Mouse (Mus musculus): Measurements from ENCODE around the gene Lrmda.

Lrmda gene

DNA sequence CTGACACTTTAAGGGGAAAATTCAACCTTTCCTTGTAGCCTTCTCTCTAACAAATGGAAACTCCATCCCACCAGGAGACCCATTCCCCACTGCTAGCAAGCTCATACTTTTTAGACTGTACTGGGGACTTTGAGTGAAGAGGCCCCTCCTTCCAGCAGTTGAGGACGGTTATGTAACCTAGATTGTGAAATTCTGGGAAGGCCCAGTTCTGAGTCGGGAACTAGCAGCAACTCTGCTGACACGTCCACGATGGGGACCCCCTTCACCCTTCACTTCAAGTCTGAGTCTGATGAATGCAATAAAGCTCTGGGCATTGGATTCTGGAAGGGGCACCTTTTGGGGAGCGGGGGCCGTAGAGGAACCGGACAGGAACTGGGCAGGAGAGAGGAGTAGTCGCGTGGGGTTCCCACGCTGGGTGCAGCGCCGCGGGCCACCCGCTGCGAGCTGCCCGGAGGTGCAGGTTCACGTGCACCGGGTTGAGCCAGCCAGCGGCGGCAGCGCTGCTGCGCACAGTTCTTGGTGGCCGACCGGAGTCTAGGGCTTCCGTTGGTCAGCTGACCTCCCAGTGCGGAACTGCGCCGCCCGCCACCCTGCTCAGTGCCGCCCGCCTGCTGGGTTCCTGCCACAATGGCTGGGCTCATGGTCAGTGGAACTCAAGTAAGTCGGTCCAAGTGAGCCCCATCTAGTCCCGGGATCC lies at the start of gene Lrmda:
Gene Lrmda (plus strand): TSS at position 461 of the 697 bp plus-strand sequence.
- peak; percentile 82 for ATAC-seq (ENCODE audit: low TSS enrichment)

DNA sequence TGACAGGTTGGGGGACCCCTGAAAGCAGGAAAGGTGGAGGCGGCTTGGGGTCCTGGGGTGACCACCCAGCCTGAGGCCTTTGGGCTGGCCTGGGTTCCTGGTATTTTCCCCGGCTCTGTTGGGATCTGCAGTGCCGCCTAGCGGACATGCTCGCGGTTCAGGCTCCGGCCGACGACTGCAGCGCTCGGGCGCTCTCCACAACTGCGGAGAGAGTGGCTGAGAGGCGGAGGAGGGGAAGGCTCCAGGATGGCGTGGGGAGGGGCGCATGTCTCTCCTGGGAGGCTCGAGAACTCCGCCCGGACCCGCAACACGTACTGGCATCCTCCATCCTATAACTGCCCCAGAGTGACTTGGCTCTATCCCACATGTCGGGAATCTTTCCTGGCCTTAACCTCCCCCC lies 38.0 kb upstream of the Lrmda start:
- ATAC-seq (ENCODE audit: low TSS enrichment): peak; percentile 74

DNA sequence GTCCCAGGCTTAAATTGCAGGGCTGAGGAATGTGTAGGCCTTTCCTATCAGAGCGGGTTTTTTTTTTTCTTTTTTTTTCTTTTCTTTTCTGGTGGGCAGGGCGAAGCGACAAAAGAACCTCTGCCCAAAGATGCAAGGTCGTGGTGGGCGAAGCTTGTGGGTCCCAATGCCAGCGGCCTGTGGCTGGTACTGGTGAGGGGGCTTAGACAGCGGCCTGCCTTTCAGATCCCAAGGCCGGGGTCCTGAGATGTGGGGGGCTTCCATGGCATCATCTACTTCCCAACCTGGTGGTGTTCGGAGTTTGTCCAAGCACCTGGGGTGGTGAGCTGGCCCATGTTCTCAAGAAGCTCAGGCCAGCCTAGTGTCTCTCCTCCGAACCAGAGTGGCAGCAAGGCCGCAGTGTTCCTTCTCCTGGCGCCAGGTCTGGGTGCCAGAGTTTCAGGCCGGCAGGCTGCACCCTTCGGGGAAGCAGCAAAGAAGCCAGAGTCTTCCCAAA lies 37.4 kb upstream of the Lrmda start:
- no peak; the same call in 1 of the 2 replicates for ATAC-seq (ENCODE audit: low TSS enrichment)

DNA sequence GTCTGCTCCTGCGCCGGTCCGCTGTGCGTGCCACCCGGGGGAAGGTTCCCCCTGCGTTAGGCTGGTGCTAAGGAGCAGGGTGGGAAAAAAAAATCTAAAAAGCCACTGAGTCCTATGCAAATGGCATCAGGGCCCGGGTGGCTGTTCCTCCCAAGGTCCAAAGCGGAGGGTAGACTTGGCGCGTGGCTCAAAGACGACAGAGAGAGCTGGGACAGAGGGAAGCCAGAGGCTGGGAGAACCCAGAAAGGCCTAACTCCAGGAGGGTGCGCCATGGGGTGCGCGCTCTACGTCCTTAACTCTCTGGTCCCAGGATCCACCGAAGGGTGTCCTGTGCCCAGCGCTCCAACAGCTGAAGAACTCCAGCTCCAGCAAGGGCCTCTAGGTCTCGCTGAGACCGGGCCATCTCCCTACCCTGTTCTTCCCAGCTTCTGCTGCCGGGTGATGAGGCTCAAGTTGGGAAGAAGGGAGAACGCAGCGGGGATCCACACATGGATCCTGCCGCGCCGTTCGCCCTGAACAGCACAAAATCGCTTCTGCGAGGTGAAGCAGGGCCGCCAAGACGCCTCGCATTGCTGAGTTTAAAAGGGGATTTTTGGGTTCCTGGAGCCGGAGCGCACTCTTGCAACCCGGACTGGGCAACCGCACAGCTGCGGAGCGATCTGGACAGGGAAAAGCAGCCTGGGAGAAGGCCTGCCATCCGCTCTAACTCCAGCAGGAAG lies 36.8 kb upstream of the Lrmda start:
- no peak for ATAC-seq (ENCODE audit: low TSS enrichment)

DNA sequence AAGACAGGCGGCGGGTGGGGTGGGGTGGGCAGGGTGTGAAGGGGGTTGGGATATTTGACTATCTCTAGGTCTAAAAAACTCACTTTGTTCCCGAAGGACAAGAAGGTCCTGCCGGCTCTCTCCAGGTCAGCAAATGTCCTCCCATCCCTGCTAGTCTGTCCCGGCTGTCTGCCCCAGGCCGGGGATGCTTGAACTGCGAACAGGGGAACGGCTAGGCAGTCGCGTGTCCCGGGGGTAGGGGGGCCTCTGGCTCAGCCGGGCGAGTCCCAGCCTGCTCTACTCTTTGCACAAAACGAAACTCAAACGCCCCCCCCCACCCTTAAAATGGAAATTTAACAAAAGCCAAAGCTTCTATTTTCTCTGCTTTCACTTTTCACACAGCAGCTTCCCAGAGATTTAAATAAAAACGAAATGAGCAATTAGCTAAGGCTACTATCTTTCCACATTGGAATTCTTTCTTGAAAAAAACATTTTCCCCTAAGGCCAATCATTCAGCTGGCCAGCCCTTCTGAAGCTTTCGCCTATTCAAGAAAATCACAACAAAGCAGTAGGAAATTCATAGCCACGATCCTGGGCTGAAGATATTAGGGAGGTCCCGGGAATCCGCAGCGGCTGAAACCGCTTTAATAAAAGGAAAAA lies 36.1 kb upstream of the Lrmda start:
- ATAC-seq (ENCODE audit: low TSS enrichment): no peak

DNA sequence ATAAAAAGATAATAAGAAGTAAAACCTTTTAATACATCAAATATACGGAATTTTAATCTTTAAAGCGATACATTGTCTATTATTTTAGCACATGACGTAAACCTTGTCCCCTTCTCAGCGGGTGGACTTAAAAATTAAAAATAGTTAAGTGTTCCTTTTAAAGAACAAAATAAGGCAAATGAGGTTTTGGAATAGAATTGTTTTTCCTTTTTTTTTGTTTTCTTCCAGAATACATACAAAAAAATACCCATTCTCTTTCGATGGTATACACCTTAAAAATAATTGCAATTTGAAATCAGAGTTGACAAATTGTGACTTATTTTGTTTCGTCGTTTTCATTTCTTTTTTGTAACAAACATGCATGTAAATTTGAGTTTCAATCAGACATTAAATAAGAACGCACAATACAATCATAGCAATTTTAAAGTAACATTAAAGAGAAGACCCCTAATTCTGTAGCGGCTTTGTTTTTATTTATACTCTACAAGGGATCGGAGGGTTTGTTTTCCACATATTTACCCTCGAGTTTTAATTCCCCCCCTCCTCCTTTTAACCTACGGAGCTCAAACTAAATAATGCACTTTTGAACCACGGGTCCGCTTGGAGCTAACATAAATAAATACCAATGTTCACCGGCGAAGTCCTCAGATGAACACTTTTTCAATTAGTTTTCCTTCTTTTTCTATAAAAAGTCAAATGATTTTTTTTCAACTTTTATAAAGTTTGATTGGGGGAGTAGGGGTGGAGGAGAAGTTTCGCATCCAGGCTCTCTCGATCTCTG lies 35.4 kb upstream of the Lrmda start:
- ATAC-seq (ENCODE audit: low TSS enrichment): no peak

DNA sequence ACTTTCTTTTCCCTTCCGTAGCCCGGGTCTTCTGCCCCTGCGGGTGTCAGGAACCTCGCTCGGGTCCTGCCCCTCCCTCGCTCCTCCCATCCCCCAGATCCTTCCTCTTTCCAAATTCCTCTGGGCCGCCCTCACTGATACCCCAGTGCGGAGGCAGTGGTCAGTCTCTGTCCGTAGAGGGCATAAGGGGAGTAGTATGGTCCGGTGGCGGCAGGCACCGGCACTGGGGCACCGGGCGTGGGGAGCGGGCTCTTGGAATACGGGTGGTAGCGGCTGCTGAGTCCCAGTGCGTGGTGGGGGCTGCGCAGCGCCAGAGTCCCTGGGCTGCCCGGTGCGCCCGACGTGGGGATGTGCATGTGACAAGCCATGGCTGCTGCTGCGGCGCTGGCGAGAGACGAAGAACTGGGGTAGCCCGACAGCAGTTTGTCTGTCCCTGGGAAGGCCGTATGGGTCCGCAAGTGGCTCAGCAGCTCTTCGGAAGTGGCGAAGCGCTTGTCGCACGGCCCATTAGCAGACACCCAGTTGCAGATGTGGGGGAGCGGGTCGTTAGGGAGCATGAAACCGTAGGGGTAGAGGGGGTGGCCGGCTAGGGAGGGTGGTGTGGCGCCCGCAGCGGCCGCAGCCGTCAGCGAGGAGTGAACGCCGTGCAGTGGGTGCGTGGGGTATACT lies 34.6 kb upstream of the Lrmda start:
- no peak for ATAC-seq (ENCODE audit: low TSS enrichment)

DNA sequence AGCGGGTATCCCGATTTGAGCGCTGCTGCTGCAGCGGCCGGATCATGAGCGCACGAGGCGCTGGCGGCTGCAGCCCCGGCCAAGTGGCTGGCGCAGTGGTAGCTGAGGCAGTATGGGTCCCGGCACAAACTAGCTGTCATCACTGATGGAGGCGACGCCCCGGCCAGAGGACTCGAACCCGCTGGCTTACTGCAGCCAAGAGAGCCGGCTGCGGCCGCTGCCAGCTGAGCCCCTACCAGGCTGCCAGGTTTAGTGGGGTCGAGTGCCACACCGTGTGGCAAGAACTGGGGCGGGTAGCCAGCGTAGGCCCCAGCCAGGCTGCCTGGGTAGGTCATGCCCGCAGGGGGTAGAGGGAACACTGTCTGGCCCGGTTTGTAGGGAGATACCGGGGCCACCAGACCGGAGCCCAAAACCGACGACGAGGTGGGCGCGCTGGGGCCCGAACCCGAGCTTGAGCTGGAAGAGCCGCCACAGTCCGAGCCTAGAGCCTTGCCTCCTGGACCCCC lies 34.0 kb upstream of the Lrmda start:
- no peak for ATAC-seq (ENCODE audit: low TSS enrichment)

DNA sequence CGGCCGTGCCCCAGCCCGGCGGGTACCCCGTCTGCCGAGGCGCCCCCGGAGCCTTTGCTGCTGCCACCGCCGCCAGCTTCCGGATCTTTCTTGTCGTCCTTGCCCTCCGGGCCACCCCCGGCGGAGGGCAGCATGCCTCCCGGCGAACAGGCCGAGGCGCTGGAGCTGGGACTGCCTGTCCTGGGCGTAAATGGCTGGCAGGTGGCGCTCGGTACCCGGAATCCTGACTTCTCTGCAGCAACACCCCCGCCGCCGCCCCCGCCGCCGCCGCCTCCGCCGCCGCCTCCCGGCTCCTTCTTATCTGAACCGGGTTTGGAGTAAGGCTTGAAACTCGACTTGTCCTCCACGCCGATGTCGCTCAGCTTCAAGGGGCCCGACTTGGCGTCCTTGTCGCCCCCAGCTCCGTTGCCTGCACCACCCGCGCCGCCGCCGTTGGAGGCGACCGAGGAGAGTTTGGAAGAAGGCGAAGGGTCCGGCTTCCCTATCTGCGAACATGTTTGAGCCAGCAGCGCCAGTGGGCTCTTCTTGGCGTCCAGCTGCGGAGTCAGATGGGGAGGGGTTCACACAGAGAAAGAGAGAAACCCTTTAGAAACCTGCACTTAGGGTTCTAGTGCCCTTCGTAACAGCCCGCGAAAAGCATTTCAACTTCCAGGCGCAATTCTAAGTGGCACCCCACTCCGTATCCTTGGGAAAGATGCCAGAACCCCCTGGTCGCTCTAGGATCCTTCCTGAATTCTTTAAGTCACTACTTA lies 33.4 kb upstream of the Lrmda start:
- ATAC-seq (ENCODE audit: low TSS enrichment): no peak

DNA sequence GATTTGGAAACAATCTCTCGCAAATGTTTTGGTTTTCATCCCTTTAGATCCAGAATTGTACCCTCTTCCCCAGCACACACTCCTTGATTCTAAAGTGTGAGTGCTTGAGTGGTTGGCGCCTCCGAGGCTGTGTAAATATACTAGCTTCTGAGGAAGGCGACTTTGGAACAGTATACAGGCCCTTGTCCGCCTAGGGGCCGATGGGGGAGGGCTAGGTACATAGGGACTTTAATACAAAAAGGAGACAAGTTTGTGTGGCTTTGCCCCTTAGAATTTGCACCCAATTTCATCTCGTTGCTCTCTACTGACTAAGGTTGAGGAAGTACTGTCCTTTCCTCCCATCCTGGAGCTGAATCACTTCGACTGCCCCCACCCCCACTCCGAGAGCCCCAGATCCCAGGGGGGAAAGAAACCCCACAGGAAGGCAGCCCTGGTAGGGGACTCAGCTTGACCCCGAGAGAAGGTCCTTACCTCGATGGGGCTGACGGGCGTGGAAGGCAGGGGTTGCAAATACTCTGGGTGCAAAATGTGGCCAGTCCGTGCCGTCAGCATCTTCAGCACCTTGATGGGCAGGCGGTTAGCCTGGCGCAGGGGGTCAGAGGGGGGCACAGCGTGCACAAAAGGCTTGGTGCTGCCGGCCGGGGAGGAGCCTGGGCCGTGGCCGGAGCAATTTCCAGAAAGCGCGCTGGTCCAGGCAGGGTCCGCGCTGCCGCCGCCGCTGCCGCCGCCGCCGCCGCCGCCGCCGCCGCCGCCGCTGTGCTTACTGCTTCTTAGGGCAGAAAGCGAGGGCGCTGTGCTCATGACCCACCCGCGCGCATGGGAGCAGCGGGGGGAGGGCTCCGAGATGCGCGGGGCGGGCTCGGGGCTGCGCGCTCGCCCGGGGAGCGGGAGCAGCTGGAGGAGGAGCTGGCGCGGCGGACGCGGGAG lies 32.5 kb upstream of the Lrmda start:
- ATAC-seq (ENCODE audit: low TSS enrichment): no peak; the same call in 1 of the 2 replicates

DNA sequence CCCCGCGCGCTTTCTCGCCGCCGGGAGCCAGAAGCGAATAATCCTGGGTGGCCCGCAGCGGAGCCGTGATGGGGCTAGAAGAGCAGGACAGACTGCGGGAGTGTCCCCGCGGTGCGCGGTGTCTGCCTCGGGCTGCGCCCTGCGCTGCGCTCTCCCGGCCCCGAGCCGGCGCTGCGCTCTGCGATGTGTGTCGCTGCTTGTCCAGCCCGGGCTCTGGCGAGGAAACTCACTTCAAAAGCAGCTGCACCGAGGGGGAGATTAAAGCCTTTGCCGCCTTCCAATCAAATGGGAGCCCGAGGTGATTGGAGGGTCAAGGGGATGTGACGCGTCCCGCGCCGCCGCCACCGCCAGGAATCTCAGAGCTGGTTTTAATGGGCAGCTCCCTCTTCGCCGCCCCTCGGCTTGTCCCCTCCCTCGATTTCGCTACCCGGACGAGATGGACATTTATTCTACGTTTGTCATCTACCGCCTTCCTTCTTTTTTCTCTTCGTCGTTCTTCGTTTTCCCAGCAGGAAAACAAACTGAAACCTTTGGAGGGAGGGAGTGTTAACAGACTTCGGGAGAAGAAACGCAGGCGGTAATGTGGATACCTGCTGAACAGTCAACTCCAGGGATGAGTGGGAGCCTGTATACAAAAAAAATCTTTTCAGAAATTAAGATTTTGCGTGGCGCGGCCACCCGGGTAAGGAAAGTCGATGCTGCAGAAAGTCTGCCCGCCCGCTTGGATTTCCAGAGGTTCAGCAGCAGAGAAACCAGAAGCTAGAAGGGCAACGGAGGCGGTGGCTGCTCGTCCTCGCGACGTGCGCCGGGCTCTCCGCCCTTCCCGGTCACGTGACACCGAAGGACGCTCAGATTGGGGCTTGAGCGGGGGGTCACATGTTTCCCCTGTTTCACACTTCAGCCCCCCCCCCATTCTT lies 31.6 kb upstream of the Lrmda start:
- ATAC-seq (ENCODE audit: low TSS enrichment): peak; percentile 83

DNA sequence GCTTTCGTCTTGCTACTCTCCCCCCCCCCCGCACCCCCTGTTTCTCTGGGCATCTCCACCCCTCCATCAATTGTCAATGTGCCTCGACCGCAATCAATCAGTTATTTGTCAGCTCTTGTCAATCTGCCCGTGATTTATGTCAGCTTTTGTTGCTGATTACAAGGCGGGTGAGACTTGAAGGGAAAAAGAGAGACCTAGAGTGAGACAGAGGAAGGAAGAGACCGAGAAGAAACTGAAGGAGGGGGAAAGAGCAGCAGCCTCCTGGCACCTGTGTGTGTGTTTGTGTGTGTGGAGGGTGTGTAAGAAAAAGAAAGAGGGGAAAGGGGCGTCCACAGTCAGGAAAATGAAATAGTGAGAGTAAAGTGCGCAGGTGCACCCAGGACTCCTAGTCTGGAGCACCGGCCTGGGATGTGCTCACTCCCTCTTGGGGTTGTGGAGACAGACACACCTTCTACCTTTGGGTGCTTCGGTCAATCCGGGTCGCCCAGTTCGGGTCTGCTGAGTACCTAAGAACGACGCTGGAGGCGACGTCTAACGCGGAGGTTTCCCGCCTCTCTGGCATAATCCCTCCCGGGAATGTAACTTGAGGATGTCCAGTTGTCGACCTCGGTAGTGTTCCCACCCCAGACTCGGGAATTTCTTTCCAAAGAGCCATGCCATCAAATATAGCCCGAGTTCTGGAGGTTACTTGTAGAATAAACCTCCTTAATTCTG lies 30.8 kb upstream of the Lrmda start:
- ATAC-seq (ENCODE audit: low TSS enrichment): no peak

DNA sequence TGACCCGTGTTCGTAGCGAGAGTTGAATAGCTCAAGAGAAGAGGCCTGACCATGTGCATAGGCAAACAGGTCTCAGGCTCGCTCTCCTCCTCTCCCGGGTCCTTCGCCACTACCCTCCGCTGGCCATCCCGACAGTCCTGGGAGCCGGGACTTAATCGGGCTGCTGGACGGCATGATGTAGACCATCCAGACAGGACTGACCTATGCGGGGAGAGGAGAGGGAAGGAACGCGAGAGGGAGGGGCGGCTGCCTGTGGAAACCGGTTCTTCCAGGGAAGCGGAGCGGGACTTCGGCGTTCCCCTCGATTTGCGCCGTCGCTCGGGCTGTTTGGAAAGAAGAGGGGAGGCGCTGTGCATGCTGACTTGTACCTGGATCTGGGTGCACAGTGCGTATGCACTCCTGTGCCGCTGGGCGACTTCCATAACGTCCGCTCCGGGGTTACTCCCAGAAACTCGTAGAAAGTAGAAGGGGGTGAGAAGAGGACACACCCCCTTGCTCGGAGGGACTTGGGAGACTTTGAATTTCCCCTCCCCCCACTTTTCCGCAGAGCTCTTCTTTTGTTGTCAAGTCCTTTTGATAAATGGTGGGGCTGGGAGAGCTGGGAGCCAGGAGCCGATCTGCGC lies 30.1 kb upstream of the Lrmda start, which contains the start of gene Zfp503:
Gene Zfp503 (minus strand): TSS at position 311 of the 623 bp plus-strand sequence.
- no peak for ATAC-seq (ENCODE audit: low TSS enrichment)

DNA sequence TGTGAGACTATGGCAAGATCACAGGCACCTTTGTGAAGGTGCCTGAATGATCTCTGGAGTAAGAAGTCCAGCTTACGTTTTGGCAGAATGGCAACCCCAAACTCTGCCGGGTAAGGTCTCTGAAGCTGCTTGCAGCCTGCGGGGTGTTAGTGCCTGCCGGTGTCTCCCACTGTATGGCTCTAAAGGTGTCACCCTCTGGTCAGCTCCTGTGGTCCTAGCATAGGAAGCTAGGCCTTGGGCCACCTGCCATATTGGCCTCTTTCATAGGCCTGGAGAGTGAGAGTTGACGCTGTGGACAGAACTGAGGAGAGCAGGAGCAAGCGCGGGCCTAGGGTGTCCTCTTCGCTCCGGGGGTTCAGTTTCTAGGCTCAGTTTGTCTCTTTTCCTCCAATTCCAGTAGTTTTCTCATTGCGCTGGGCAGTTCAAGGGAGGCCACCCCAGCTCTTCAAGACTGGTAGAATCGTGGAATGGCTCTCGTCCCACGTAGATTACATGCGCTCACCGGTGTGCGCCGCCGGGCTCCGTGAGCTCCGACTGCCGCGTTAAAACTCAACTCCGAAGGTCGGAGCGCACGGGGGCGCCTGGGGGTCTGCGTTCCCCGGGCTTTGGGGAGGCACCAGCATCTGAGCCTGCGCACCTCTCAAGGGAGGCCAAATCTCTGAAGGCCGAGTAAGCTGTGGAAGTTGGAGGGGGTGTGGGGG lies 29.0 kb upstream of the Lrmda start:
- no peak for ATAC-seq (ENCODE audit: low TSS enrichment)

DNA sequence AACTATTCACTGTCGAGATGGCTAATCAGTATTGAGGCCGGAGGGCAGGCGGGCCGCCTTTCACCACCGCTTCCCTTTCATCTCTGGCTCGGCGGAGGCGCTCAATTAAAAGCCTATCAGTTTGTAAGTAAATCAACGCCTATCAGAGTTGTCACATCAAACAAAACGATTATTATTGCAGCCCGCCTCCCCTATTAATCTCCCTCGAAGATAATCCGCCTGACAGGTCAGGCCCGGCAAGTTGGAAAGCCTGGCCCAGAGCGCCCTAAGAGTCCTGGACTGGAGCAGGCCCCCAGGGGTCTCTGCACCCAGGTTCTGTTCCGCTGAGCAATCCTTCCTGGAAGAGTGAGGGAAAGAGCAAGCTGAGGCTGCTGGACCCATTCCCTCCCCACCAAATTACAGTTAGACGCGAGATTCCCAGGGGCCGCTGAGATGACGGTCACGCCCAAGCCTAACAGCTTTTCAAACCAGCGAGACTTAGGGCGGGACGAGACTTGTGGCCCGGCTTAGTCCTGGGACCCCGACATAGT lies 28.2 kb upstream of the Lrmda start:
- no peak for ATAC-seq (ENCODE audit: low TSS enrichment)

DNA sequence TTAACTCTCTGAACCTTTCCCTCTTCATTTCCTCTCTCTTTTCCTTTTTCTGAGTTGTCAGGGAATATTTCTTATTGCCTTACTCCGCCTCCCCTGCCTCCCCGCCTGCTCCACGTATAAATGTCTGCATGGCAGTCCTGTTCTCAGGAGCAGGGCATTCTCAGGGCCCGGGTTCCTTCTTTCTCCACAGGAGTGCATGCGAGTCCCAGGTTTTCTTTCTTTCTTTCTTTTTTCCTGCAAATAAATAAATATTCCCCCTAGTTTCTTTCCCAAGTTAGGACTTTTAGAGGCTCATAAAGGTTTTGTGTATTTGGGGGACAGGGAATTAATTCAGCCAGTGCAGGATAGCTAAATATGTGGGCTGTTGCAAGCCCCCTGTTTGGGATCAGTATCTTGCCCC lies 27.7 kb upstream of the Lrmda start:
- no peak for ATAC-seq (ENCODE audit: low TSS enrichment)

Measured in frontal cortex, adult (tissue).